Mouse (Mus musculus) heart, postnatal 0 days (tissue): Measurements from ENCODE around the gene Tmem97.

ENCODE experiments used
- CTCF ChIP-seq: IDR thresholded peaks from 2 replicates; pipeline ENCODE4 v1.5.1; 2016; ENCODE audit warnings: antibody characterized with exemption, control low read depth, low read depth
- EP300 ChIP-seq: IDR thresholded peaks from 2 replicates; pipeline ENCODE4 v1.6.1; 2016; ENCODE audit warnings: antibody characterized with exemption, low read depth

DNA sequence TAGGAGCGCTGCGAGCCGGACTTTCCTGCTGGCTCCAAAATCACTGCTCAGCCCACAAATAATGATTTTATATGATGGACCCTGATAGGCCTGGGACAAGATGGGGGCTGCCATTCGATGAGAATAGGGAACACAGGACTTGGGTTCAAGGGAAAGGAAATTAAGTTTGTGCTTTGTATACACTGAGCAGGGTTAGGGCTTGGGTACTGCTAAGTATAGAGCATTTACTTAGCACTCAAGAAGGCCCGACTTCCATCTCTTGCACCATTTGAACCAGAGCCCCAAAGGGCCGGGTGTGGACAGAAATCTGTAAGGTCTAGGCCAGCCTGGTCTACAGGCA is 452 bp upstream of the Tmem97 start:
- TF ChIP-seq EP300 (no peak), CTCF (no peak)
